8 mouse cellular contexts compared by ENCODE assay signal in genomic region chr8:79029396-79030325, GRCm38 (mm10). TPM values are rescaled to one million over a fixed set of nuclear protein-coding genes. Genes with fewer than 3 reads are reported as not detected.
DNase-seq lines count a peak whose midpoint lies in the region; ATAC-seq lines count a peak whose summit lies in the region.

No protein-coding gene starts in this region.

- WGBS in hindbrain, embryonic 14.5 days = under 1% methylated on average over 80 of the region's 99 CpGs

- H3K36me3 ChIP-seq in hindbrain, embryonic 14.5 days (replicated peaks; ENCODE audit: control insufficient read depth, insufficient read depth) = no peaks in the 10 kb centered on the region

- peak overlapping the region; percentile 70 for H3K4me2 ChIP-seq in hindbrain, embryonic 14.5 days (replicated peaks)

- peak; percentile 82 for DNase-seq in NIH3T3 (ENCODE audit: low read depth)
- DNase-seq in cerebellum, adult 9-10 months = peak; percentile 60
- DNase-seq in frontal cortex, postnatal 14 days (ENCODE audit: low spot score in 2 of 2) = peak; percentile 60 to 67
- peak; percentile 68 for DNase-seq in hindbrain, embryonic 14.5 days (ENCODE audit: low spot score)
- DNase-seq in left cerebral cortex, adult 18-20 months (ENCODE audit: low spot score in 2 of 2) = peak; percentile 50 to 75
- DNase-seq in lung, postnatal 36 days = peak; percentile 68
- DNase-seq in right cerebral cortex, adult 18-20 months = peak; percentile 73
- DNase-seq in urinary bladder, postnatal 14 days (ENCODE audit: low spot score) = peak; percentile 76

- H3K4me1 ChIP-seq in hindbrain, embryonic 14.5 days (replicated peaks; ENCODE audit: control insufficient read depth, insufficient read depth, low read length) = peaks cover 25% of the 10 kb centered on the region

- H3K9me3 ChIP-seq in hindbrain, embryonic 14.5 days (ENCODE audit: control insufficient read depth, low read length) = no peaks in the 10 kb centered on the region

- peak overlapping the region; percentile 99 for H3K9ac ChIP-seq in hindbrain, embryonic 14.5 days

- no peaks in the 10 kb centered on the region for H3K27me3 ChIP-seq in hindbrain, embryonic 14.5 days (ENCODE audit: control insufficient read depth, insufficient read depth, low read length)

- peak; percentile 80 for ATAC-seq in hindbrain, embryonic 14.5 days (ENCODE audit: low FRiP score)

- peak overlapping the region; percentile 92 for H3K4me3 ChIP-seq in hindbrain, embryonic 14.5 days (replicated peaks; ENCODE audit: low read length)

- H3K27ac ChIP-seq in hindbrain, embryonic 14.5 days = peak overlapping the region; percentile 99

RNA-seq across cellular contexts. Expression of gene Zfp827, which starts 1.4 kb away (rescaled TPM):
- 15.5 and 15.6 TPM in 2 replicates for polyA plus RNA-seq in hindbrain, embryonic 14.5 days (2014; fragmentation: Nextera tagmentation; extraction: Ambion mirVana)
- 10 to 100 TPM; 37.9 to 44.0 TPM for total RNA-seq in left cerebral cortex, adult 18-20 months (2021)

Comparison
In these comparisons a context has a peak if more than half of its experiments do, and no peak if none do; other contexts are left out.
1. Peak in every context shown above with its lines: DNase-seq, ATAC-seq, H3K4me3 ChIP-seq and H3K27ac ChIP-seq.